Mouse (Mus musculus) limb, embryonic 13.5 days (tissue): ENCODE results near the gene Lcn2. TPM values are rescaled to one million over a fixed set of nuclear protein-coding genes. Genes with fewer than 3 reads are reported as not detected.
"Not testable (repeated sequence)": the region's sequence is repeated elsewhere in the genome, so short reads cannot be mapped to it uniquely, and the experiment has no call there.

Experiments
- ATAC-seq: fragments of 200-750 bp; cut with Nextera tagmentation; 2 replicates; pipeline ENCODE4 v1.8.0; 2017; ENCODE audit warnings: low read depth, moderate number of reproducible peaks, moderate TSS enrichment; ENCODE audit not compliant: low FRiP score
- H3K27ac ChIP-seq: fragments of 300-500 bp; sonication (generic); 2 replicates; pipeline ENCODE4 v1.5.1; 2015; ENCODE audit warnings: inconsistent platforms, mild to moderate bottlenecking, moderate library complexity
- H3K27me3 ChIP-seq: fragments of 300-500 bp; sonication (generic); 2 replicates; pipeline ENCODE4 v1.6.1; 2015; ENCODE audit warnings: mild to moderate bottlenecking, inconsistent platforms
- H3K36me3 ChIP-seq: fragments of 300-500 bp; sonication (generic); 2 replicates; pipeline ENCODE4 v1.6.1; 2015; ENCODE audit warnings: inconsistent platforms, mild to moderate bottlenecking, moderate library complexity
- H3K4me1 ChIP-seq: fragments of 300-500 bp; sonication (generic); 2 replicates; pipeline ENCODE4 v1.6.1; 2015; ENCODE audit warnings: inconsistent platforms
- H3K4me2 ChIP-seq: fragments of 300-500 bp; sonication (generic); replicated peaks from 2 replicates; pipeline ENCODE4 v1.6.1; 2015; ENCODE audit warnings: inconsistent platforms, mild to moderate bottlenecking, moderate library complexity
- H3K4me3 ChIP-seq: fragments of 300-500 bp; sonication (generic); 2 replicates; pipeline ENCODE4 v1.5.1; 2015; ENCODE audit warnings: moderate library complexity, mild to moderate bottlenecking, inconsistent platforms
- H3K9ac ChIP-seq: fragments of 300-500 bp; sonication (generic); 2 replicates; pipeline ENCODE4 v1.6.1; 2015; ENCODE audit warnings: mild to moderate bottlenecking, inconsistent platforms
- H3K9me3 ChIP-seq: fragments of 300-500 bp; sonication (generic); 2 replicates; pipeline ENCODE4 v1.6.1; 2016; ENCODE audit warnings: inconsistent platforms
- WGBS: fragments of 180-500 bp; shearing (Covaris S2); methylation state at CpG from one replicate; pipeline ENCODE4 v1.1.7; 2015; 5-methylcytosine and 5-hydroxymethylcytosine counted together
- polyA plus RNA-seq: library from polyadenylated mRNA; unstranded; fragments of >200 nt; fragmentation: Nextera tagmentation; extraction: Ambion mirVana; gene quantifications from 2 replicates; pipeline ENCODE4 v1.2.1, GENCODE M21; 2015

The Lcn2 gene
- polyA plus RNA-seq, 1 experiment from 2014 or later = 0.27 TPM

DNA sequence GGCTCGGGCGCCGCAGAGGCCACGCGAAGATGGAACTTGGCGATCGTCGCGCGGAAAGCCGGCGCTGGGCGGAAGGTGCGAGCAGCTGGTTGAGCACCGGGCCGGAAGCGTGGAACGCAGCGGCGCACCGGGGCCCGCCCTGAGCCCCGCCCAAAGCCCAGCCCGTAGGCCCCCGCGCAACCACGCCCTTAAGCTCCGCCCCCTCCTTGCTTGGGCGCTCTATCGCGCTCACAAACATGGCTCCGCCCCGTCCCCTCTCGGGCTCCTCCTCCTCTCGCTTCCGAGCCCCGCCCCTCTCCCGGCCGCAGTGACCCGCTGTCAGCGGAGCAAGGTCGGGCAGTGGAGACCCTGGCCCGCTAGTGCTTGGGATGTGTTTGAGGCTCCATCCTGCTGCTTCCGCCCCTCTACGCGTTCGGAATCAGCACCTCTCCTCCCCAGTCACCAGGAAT lies 6.3 kb downstream of the Lcn2 start, which contains the start of gene 1110008P14Rik:
Gene 1110008P14Rik (minus strand): TSS at position 164 of the 449 bp plus-strand sequence.
- peak; percentile 91 for ATAC-seq
- H3K4me1 ChIP-seq = peaks cover 7% of the 10 kb centered on the region
- peak within 1 kb of the TSS; percentile 72 for H3K9ac ChIP-seq
- H3K4me2 ChIP-seq = peak within 1 kb of the TSS; percentile 97
- H3K27me3 ChIP-seq = peaks cover 6% of the 10 kb centered on the region; the same call in 1 of the 2 replicates
- 0% methylated on average over 31 of the region's 47 CpGs for WGBS
- 0 out of 2 replicates have a peak within 1 kb of the TSS, but pooled peaks have one; percentile 1 for H3K27ac ChIP-seq
- H3K9me3 ChIP-seq = no peaks in the 10 kb centered on the region
- H3K4me3 ChIP-seq = peak within 1 kb of the TSS; percentile 72
- peaks cover 30% of the 10 kb centered on the region for H3K36me3 ChIP-seq

DNA sequence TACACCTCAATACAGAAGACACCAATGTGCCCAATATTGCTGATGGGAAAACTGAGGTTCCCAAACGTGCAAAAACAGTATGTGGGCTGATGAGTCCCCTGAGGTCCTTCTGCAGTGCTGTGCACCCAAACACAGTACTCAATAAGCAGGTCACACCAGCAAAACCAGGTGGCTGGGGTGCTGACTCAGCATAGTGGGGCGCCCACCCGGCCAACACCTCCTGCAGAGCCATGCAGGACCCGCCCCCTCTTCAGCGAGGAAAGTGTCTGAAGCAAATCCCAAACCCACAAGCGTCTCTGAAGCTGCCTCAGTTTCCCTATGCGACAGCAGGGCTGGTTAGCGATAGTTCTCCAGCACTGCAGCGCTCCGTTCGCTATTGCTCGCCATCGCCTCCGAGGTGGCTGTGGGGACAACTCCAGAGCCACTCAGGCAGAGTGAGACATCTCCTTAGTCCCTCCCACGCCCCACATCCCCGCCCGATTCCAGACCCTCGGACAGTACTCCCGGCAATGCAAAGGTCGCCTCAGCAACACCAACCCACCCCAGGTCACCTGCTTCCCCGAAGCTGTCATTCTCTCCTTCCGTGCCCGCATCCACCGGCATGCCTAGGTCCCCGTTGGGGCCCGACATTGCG lies 6.8 kb downstream of the Lcn2 start:
- Histone ChIP-seq H3K4me2 (peak overlapping the region; percentile 97), H3K27ac (0 out of 2 replicates have a peak overlapping the region, but pooled peaks have one; percentile 1), H3K36me3 (peaks cover 35% of the 10 kb centered on the region), H3K9ac (peak overlapping the region; percentile 72), H3K27me3 (peaks cover 6% of the 10 kb centered on the region; the same call in 1 of the 2 replicates), H3K9me3 (no peaks in the 10 kb centered on the region), H3K4me1 (peaks cover 7% of the 10 kb centered on the region), H3K4me3 (peak overlapping the region; percentile 72)
- WGBS = 2% methylated on average over 27 of the region's 27 CpGs
- ATAC-seq = peak; percentile 60

DNA sequence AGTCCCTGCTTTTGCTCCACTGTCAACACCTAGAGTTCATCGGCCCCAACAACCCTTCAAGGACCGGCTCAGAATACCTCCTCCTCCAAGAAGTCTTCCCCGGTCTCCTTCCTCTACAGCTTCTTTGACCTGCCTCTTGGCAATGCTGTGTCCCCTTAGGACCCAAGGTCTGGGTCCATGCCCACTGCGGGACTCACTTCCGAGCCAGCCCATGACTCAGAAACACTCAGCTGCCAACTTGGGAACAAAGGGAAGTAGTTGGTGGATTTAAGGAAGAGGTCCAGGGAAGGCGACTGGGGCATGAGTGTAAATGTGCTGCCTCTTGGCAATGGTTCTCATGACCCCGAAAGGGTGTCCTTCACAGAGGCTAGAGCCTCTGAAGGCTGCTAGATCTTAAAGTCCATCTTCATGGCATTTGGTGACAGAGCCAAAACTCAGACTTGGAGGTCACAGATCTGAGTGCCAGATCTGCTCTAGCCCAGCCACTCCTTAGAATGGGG lies 8.0 kb downstream of the Lcn2 start:
- ATAC-seq = no peak
- H3K4me3 ChIP-seq = no peak overlapping the region

DNA sequence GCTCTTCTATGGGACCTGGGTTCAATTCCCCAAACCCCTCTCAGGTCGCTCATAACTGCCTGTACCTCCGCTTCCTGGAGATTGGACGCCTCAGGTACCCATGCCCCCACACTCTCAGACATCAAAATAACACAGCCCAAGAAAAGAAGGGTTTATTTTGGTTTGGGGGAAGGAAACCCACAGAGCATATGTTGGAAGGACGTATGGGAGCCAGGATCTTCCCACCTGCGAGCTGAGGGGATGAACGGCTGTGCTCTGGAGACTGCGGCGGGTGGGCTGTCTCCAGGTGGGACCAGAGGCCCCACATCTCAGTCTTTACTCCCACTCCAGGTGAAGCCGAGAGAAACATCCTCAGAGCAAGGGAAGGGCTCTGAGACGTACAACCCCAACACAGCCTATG lies 11.1 kb downstream of the Lcn2 start:
- H3K9ac ChIP-seq = no peak overlapping the region
- no peaks in the 10 kb centered on the region for H3K9me3 ChIP-seq
- no peak overlapping the region for H3K4me3 ChIP-seq
- no peak overlapping the region for H3K4me2 ChIP-seq
- H3K27me3 ChIP-seq = no peaks in the 10 kb centered on the region
- peaks cover 75% of the 10 kb centered on the region for H3K36me3 ChIP-seq
- H3K27ac ChIP-seq = no peak overlapping the region
- no peak for ATAC-seq
- WGBS = 94% methylated on average over 10 of the region's 10 CpGs
- peaks cover 7% of the 10 kb centered on the region for H3K4me1 ChIP-seq

More for the DNA sequence above, 8.0 kb downstream of the Lcn2 start:
- Histone ChIP-seq H3K36me3 (peaks cover 47% of the 10 kb centered on the region), H3K4me2 (no peak overlapping the region), H3K27ac (no peak overlapping the region), H3K27me3 (peaks cover 6% of the 10 kb centered on the region; the same call in 1 of the 2 replicates), H3K9me3 (no peaks in the 10 kb centered on the region), H3K4me1 (peaks cover 7% of the 10 kb centered on the region), H3K9ac (no peak overlapping the region)
- WGBS = 89% methylated on average over 7 of the region's 7 CpGs

DNA sequence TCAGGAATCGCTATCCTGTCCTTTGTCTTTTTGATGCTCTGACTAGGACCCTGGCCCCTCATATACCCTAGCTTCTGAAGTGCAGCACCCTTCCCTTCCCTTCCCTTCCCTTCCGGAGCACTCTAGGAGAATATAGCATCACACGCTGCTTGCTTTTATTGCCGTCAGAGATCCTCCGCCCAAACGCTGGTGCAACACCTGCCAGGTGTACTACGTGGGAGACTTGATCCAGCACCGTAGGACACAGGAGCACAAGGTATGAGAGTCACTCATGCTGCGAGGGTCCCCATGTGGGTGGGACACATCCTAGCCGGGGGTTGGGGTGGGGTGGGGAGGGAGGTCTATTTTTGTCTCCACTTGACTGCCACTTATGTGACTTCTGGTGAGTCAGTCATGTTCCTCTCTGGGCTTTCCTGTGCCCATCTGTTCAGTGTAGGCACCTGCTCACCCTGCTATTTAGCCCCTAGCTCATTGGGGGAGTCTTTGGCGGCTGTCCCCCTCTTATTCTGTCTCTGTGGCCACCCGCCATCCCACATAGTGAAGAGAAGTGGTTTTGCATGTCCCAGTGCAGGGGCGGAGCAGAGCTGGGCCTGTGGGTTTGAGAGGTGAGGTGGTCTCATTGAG lies 12.6 kb downstream of the Lcn2 start:
- Histone ChIP-seq H3K9me3 (no peaks in the 10 kb centered on the region), H3K27ac (no peak overlapping the region), H3K36me3 (peaks cover 90% of the 10 kb centered on the region), H3K4me1 (no peaks in the 10 kb centered on the region), H3K9ac (no peak overlapping the region), H3K4me3 (no peak overlapping the region), H3K27me3 (no peaks in the 10 kb centered on the region), H3K4me2 (no peak overlapping the region)
- 88% methylated on average over 13 of the region's 13 CpGs for WGBS
- ATAC-seq = no peak

DNA sequence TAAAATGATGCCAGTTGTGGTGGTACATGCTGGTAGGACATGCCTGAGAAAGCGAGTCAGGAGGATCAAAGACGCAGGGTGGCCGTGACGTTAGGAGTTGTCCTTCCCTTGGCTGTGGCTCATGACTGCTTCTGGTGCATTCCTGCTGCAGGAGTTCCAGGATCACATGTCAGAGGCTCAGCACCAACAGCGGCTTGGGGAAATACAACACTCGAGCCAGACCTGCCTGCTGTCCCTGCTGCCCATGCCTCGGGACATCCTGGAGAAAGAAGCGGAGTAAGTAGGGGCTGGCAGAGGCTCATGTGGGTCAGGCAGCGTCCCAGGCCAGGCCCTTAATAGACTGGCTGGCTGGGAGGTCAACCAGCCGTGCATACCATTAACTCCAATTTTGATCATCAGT lies 13.9 kb downstream of the Lcn2 start:
- no peak overlapping the region for H3K27ac ChIP-seq
- no peaks in the 10 kb centered on the region for H3K4me1 ChIP-seq
- no peak overlapping the region for H3K4me2 ChIP-seq
- H3K36me3 ChIP-seq = peaks cover 96% of the 10 kb centered on the region
- no peaks in the 10 kb centered on the region for H3K27me3 ChIP-seq
- no peaks in the 10 kb centered on the region for H3K9me3 ChIP-seq
- H3K9ac ChIP-seq = no peak overlapping the region
- ATAC-seq = no peak
- H3K4me3 ChIP-seq = no peak overlapping the region
- 83% methylated on average over 10 of the region's 10 CpGs for WGBS

DNA sequence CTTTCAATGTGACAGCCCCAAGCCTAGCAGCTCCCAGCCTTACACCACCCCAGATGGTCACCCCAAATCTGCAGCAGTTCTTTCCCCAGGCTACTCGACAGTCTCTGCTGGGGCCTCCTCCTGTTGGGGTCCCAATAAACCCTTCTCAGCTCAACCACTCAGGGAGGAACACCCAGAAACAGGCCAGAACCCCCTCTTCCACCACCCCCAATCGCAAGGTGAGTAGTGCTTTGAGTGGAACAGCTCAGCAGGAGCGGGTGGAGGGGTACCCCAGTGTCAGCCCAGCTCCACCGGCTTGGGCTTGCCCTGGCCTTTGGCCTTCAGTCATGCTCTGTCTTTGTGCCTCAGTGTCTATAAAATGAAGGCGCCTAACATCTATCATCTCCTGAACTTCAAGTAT lies 20.7 kb downstream of the Lcn2 start:
- peaks cover 8% of the 10 kb centered on the region for H3K4me1 ChIP-seq
- no peak overlapping the region for H3K9ac ChIP-seq
- no peak overlapping the region for H3K4me2 ChIP-seq
- peaks cover 73% of the 10 kb centered on the region for H3K36me3 ChIP-seq
- H3K27ac ChIP-seq = no peak overlapping the region
- no peaks in the 10 kb centered on the region for H3K9me3 ChIP-seq
- WGBS = 92% methylated on average over 5 of the region's 5 CpGs
- H3K27me3 ChIP-seq = no peaks in the 10 kb centered on the region
- H3K4me3 ChIP-seq = no peak overlapping the region
- ATAC-seq = no peak

DNA sequence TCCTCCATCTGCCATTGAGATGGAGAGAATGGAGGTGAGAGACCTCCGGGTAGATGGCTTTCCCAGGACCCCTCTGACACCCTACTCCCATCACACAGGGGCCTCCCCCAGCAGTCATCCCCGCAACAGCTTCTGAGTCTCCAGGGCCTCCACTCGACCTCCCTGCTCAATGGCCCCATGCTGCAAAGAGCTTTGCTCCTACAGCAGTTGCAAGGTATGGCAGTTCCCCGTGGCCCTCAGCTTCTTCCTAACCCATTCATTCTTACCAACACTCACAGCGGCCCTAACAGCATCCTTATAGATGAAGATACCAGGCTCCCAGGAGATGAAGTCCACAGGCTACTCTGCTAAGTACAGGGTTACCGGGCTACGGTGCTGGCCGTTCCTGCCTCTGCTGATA lies 23.9 kb downstream of the Lcn2 start:
- no peaks in the 10 kb centered on the region for H3K9me3 ChIP-seq
- 82% methylated on average over 8 of the region's 8 CpGs for WGBS
- H3K4me3 ChIP-seq = peak overlapping the region; percentile 86
- peak overlapping the region; percentile 86 for H3K9ac ChIP-seq
- peaks cover 12% of the 10 kb centered on the region for H3K27me3 ChIP-seq
- no peak for ATAC-seq
- H3K27ac ChIP-seq = no peak overlapping the region
- peak overlapping the region; percentile 83 for H3K4me2 ChIP-seq
- peaks cover 41% of the 10 kb centered on the region for H3K36me3 ChIP-seq
- peaks cover 20% of the 10 kb centered on the region for H3K4me1 ChIP-seq

DNA sequence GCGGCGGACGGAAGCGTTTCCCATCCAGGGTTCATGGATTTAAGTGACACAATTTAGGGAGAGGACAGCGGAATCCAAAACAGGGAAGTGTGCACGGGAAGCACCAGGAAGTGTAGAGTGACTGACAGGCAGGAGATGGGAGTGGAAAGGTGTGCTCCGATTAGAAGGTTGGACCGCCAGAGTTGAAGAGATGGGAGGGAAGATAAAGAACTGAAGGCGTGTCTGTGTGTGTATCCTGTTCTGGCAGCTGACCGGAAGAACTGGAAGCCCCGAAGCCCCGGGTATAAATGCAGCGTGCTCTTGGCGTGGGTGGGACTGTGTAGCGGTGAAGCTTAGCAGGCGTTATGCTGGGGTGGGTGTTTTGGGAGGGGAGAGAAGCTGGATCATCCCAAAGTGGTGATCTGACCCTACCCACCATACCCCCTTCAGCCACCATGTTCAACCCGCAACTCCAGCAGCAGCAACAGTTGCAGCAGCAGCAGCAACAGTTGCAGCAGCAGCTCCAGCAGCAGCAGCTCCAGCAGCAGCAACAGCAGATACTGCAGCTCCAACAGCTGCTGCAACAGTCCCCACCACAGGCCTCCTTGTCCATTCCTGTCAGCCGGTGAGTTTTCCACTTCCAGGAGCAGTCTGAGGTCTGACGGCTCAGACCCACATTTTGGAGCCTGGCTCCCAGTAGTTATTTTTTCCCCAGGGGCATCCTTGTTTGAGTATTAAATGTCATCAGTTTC lies 24.5 kb downstream of the Lcn2 start:
- WGBS = 10% methylated on average over 19 of the region's 19 CpGs
- H3K27ac ChIP-seq = peak overlapping the region; percentile 90
- peak overlapping the region; percentile 86 for H3K9ac ChIP-seq
- H3K27me3 ChIP-seq = peaks cover 12% of the 10 kb centered on the region
- peaks cover 39% of the 10 kb centered on the region for H3K36me3 ChIP-seq
- H3K4me2 ChIP-seq = peak overlapping the region; percentile 83
- H3K9me3 ChIP-seq = no peaks in the 10 kb centered on the region
- H3K4me3 ChIP-seq = peak overlapping the region; percentile 86
- peak; percentile 62 for ATAC-seq
- peaks cover 20% of the 10 kb centered on the region for H3K4me1 ChIP-seq

DNA sequence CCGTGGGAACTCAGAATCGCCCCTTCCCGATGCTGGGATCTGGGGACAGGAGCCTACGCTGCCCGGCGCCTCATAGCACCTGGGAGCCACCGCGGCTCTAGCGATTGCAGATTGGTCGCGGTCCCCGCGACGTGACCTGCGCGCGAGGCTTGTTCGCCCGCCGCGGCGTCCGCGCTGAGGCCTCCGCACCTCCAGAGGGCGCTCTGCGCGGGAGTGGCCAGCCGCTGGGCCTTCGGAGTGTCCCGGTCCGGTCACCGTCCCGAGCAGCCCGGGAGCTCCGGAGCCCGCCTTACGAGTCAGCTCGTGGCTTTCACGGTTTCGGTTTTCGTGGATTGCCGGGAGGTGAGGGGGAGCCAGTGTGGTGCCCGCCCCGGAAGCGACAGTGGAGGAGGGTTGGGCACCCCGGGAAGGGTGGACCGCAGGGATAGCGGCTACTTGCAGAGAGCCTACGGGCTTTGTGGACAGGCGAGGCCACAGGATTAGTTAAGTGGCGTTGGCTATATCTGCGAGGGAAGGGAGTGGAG lies 25.2 kb downstream of the Lcn2 start:
- H3K36me3 ChIP-seq = peaks cover 33% of the 10 kb centered on the region
- H3K9ac ChIP-seq = peak overlapping the region; percentile 86
- peak overlapping the region; percentile 90 for H3K27ac ChIP-seq
- peaks cover 12% of the 10 kb centered on the region for H3K27me3 ChIP-seq
- peak; percentile 80 for ATAC-seq
- peaks cover 20% of the 10 kb centered on the region for H3K4me1 ChIP-seq
- under 1% methylated on average over 53 of the region's 53 CpGs for WGBS
- no peaks in the 10 kb centered on the region for H3K9me3 ChIP-seq
- H3K4me3 ChIP-seq = peak overlapping the region; percentile 86
- H3K4me2 ChIP-seq = peak overlapping the region; percentile 83

DNA sequence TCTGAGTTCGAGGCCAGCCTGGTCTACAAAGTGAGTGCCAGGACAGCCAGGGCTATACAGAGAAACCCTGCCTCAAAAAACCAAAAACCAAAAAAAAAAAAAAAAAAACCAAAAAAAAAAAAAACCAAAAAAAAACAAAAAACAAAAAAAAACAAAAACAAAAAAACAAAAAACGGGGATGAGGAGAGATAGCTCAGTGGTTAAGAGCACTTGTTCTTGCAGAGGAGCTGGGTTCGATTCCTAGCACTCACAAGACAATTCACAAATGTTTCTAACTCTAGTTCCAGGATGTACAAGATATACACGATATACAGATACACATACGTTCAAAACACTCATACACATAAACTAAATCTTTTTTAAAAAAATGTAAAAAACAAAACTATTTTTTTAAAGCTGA lies 25.8 kb downstream of the Lcn2 start:
- peak overlapping the region; percentile 83 for H3K4me2 ChIP-seq
- WGBS = 36% methylated on average over 5 of the region's 5 CpGs
- H3K4me3 ChIP-seq = peak overlapping the region; percentile 86
- peaks cover 20% of the 10 kb centered on the region for H3K4me1 ChIP-seq
- not testable (repeated sequence) for ATAC-seq, H3K9me3 ChIP-seq, H3K27ac ChIP-seq
- H3K9ac ChIP-seq = peak overlapping the region; percentile 86
- H3K27me3 ChIP-seq = peaks cover 15% of the 10 kb centered on the region
- H3K36me3 ChIP-seq = peaks cover 26% of the 10 kb centered on the region
